Mouse (Mus musculus) inflammation-experienced regulatory T-cells (primary cell): ENCODE results near the gene Gm20219. TPM values are rescaled to one million over a fixed set of nuclear protein-coding genes. Genes with fewer than 3 reads are reported as not detected.

ENCODE experiments used
- polyA plus RNA-seq, 2 experiments: library from polyadenylated mRNA; unstranded; fragments of 100-300 nt; shearing (Covaris generic); gene quantifications; one replicate each; pipeline ENCODE4 v1.2.1; 2017

Gene Gm20219
- polyA plus RNA-seq: under 1 TPM; 0.44 to 0.99 TPM

DNA sequence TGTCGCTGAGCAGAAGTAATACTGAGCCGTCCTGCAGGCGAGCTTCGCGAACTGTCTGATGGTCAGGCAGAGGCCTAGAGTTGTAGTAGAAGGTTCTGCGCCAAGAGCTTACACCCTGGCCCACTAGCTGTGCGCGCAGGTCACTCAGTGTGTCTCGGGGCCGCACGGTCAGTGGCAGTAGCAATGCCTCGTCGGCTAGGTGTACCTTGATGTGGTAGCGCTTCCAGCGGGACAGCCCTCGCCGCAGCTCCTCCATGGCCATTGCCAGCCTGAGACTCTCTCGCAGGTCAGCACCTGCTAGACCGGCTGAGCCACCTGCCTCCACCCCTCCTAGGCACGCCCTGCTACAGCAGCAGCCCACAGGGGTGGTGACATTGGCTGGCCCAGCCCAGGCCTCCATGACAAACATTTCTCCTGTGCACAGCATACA, at the start of gene Gm20219:
TSS of gene Gm20219 (minus strand) at position 266 of the 430 bp plus-strand sequence.

DNA sequence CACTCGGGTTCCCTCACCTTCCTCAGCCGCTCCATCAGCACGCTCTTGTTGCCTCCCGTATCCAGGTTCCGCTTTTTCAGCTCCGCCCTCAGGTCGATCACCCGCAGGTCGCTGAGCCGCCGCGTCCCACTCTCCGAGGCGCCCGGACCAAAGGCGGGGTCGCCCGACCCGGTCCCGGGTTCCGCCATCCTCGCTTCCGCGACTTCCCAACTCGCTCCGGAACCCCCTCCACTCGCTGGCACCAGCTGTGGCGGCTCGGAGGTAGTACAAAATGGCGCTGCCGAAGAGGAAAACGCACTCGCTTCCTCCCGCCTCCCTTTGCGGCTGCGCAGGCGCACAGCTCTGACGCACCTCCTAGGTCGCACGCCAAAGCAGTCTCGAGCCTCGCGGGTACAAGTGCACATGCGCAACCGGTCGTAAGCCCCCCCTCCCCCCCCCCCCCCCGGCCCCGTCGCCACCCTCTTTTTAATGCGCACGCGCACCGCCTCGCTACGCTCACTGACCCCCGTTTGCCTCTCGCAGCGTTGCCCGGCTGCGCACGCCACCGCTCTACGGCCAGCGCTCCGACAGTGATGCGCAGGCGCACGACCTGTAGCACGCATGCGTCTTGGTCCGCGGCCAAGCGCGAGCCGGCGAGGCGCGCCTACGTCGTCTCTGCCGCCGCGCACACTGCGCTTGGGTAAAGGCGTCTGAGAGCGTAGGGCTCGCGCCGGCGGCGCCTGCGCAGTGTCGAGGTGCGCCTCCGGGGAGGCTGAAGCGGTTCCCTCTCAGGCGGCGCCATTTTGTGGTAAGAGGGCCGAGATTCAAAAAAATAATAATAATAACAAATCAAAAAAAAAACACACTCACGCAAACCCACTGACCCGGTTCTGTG, 30.3 kb upstream of the Gm20219 start, which contains the start of the genes Safb2 and Safb:
TSS of gene Safb2 (minus strand) at position 329 of the 874 bp plus-strand sequence.
TSS of gene Safb (plus strand) at position 569 of the 874 bp plus-strand sequence.

GRCm38 (mm10) chr17:56512310-56512709, 41.9 kb downstream of the Gm20219 start, which contains the start of gene Znrf4:
Gene Znrf4 (minus strand): TSS chr17:56512431.

Other genes starting within 250 kb of the Gm20219 start
- 10 to 100 TPM; 46.8 to 61.2 TPM for gene Kdm4b, start 228.3 kb downstream of the Gm20219 start, polyA plus RNA-seq
- 10 to 100 TPM; 23.5 to 43.5 TPM for gene Ptprs, start 77.9 kb downstream of the Gm20219 start, polyA plus RNA-seq
- gene Znrf4, start 42.0 kb downstream of the Gm20219 start, polyA plus RNA-seq: not detected
- 100 to 1,000 TPM; 146 to 176 TPM for gene Safb2, start 30.2 kb upstream of the Gm20219 start, polyA plus RNA-seq
- 100 to 1,000 TPM; 175 to 240 TPM for gene Safb, start 30.4 kb upstream of the Gm20219 start, polyA plus RNA-seq
- gene 2410015M20Rik, start 55.4 kb upstream of the Gm20219 start, polyA plus RNA-seq: 100 to 1,000 TPM; 183 to 188 TPM
- 1,000 to 10,000 TPM; 1,553 to 1,612 TPM for gene Rpl36, start 59.0 kb upstream of the Gm20219 start, polyA plus RNA-seq
- 10 to 100 TPM; 41.9 to 43.4 TPM for gene Lonp1, start 72.5 kb upstream of the Gm20219 start, polyA plus RNA-seq
- 1 to 10 TPM; 2.3 to 2.6 TPM for gene Catsperd, start 73.8 kb upstream of the Gm20219 start, polyA plus RNA-seq
- gene Ranbp3, start 118.9 kb upstream of the Gm20219 start, polyA plus RNA-seq: 10 to 100 TPM; 95.5 to 97.1 TPM
- 100 to 1,000 TPM; 211 to 228 TPM for gene Ndufa11, start 163.4 kb upstream of the Gm20219 start, polyA plus RNA-seq
- gene Vmac, start 163.6 kb upstream of the Gm20219 start, polyA plus RNA-seq: 10 to 100 TPM; 16.9 to 20.1 TPM
- under 1 TPM in 1 of 2 experiments, not detected in 1; 0.20 TPM for gene Nrtn, start 203.1 kb upstream of the Gm20219 start, polyA plus RNA-seq
- gene Dus3l, start 210.4 kb upstream of the Gm20219 start, polyA plus RNA-seq: 10 to 100 TPM; 52.8 to 65.4 TPM
- gene Prr22, start 215.9 kb upstream of the Gm20219 start, polyA plus RNA-seq: 1 to 10 TPM; 1.2 to 2.2 TPM